19 mouse cellular contexts compared by ENCODE assay signal in genomic region chr1:78642197-78642596, GRCm38 (mm10). TPM values are rescaled to one million over a fixed set of nuclear protein-coding genes. Genes with fewer than 3 reads are reported as not detected.
A peak's percentile ranks its signal among the peaks of the same experiment; 100 is the strongest.
DNase-seq lines count a peak whose midpoint lies in the region; ATAC-seq and TF ChIP-seq lines count a peak whose summit lies in the region.
"Had no signal": no experiment of that assay in that cellular context is flagged by ENCODE, and none has a peak within 500 bp of the region (broad histone marks: within the 10 kb centered on the region; RNA-seq: fewer than 3 reads in every experiment).

No protein-coding gene starts in this region.

- peak; percentile 34; the same call in 1 of the 2 replicates for ATAC-seq in megakaryocyte progenitor cell, adult 5-6 weeks (replicated peaks; ENCODE audit: poor library complexity)
- ATAC-seq: forebrain, embryonic 15.5 days had no signal

- H3K4me3 ChIP-seq in heart, embryonic 10.5 days = no peak overlapping the region
- H3K4me3 ChIP-seq in lung, adult 2 months (replicated peaks; ENCODE audit: extremely low read depth, low read depth, low read length) = no peak overlapping the region
- no peak overlapping the region for H3K4me3 ChIP-seq in forebrain, embryonic 10.5 days
- H3K4me3 ChIP-seq: embryonic facial prominence, embryonic 12.5 days; forebrain, embryonic 15.5 days; hindbrain, embryonic 12.5 days; limb, embryonic 12.5 days; myocyte; stomach, embryonic 15.5 days had no signal

- no peaks in the 10 kb centered on the region for H3K27me3 ChIP-seq in heart, embryonic 10.5 days (ENCODE audit: insufficient read depth, poor library complexity, severe bottlenecking)
- no peaks in the 10 kb centered on the region for H3K27me3 ChIP-seq in forebrain, embryonic 10.5 days (ENCODE audit: poor library complexity, severe bottlenecking)
- H3K27me3 ChIP-seq: CH12.LX; embryonic facial prominence, embryonic 12.5 days; forebrain, embryonic 15.5 days; hindbrain, embryonic 12.5 days; limb, embryonic 12.5 days; stomach, embryonic 15.5 days had no signal

- H3K9me3 ChIP-seq in heart, embryonic 10.5 days = no peaks in the 10 kb centered on the region
- H3K9me3 ChIP-seq in forebrain, embryonic 10.5 days = no peaks in the 10 kb centered on the region
- H3K9me3 ChIP-seq: embryonic facial prominence, embryonic 12.5 days; forebrain, embryonic 15.5 days; hindbrain, embryonic 12.5 days; limb, embryonic 12.5 days; stomach, embryonic 15.5 days had no signal

- no peak overlapping the region for H3K27ac ChIP-seq in heart, embryonic 10.5 days
- no peak overlapping the region for H3K27ac ChIP-seq in forebrain, embryonic 10.5 days
- H3K27ac ChIP-seq: embryonic facial prominence, embryonic 12.5 days; forebrain, embryonic 15.5 days; hindbrain, embryonic 12.5 days; limb, embryonic 12.5 days; liver, embryonic 14.5 days; stomach, embryonic 15.5 days had no signal

- H3K36me3 ChIP-seq in heart, embryonic 10.5 days = no peaks in the 10 kb centered on the region
- H3K36me3 ChIP-seq in forebrain, embryonic 10.5 days (replicated peaks) = no peaks in the 10 kb centered on the region
- H3K36me3 ChIP-seq: embryonic facial prominence, embryonic 12.5 days; forebrain, embryonic 15.5 days; hindbrain, embryonic 12.5 days; limb, embryonic 12.5 days; stomach, embryonic 15.5 days had no signal

- no peak for TF ChIP-seq POLR2A in lung, adult 2 months (IDR thresholded peaks at IDR 0.05; ENCODE audit: borderline replicate concordance, extremely low read depth, low read depth, low read length)

- no peaks in the 10 kb centered on the region for H3K4me1 ChIP-seq in heart, embryonic 10.5 days
- no peaks in the 10 kb centered on the region; the same call in 1 of the 2 replicates for H3K4me1 ChIP-seq in lung, adult 2 months (ENCODE audit: control insufficient read depth, insufficient read depth, low read length)
- H3K4me1 ChIP-seq in forebrain, embryonic 10.5 days = no peaks in the 10 kb centered on the region
- H3K4me1 ChIP-seq: forebrain, embryonic 15.5 days; hindbrain, embryonic 12.5 days; limb, embryonic 12.5 days; stomach, embryonic 15.5 days had no signal

- no peak for TF ChIP-seq CTCF in lung, adult 2 months (IDR thresholded peaks at IDR 0.05; ENCODE audit: insufficient read depth, low read length)

- WGBS in heart, embryonic 10.5 days = 86% methylated on average over 2 of the region's 2 CpGs
- WGBS in lung, adult 2 months = 72% methylated on average over 2 of the region's 2 CpGs
- 89% methylated on average over 2 of the region's 2 CpGs for WGBS in forebrain, embryonic 10.5 days

- peak; percentile 31 for DNase-seq in adrenal gland, postnatal 10 days
- no peak for DNase-seq in adrenal gland, postnatal 4 days (ENCODE audit: low spot score in 2 of 2)
- peak; percentile 35 for DNase-seq in heart, postnatal 4 days
- DNase-seq in heart, embryonic 10.5 days (ENCODE audit: low spot score) = no peak
- DNase-seq in lung, postnatal 14 days = peak; percentile 3
- no peak for DNase-seq in lung, adult 2 months
- no peak for DNase-seq in forebrain, embryonic 10.5 days (ENCODE audit: extremely low spot score, low spot score)
- DNase-seq: cerebellum, adult 9-11 months; kidney, postnatal 4 days; midbrain, embryonic 14.5 days had no signal

RNA-seq across cellular contexts. Expression of gene Acsl3, which starts 15.4 kb away (rescaled TPM):
- total RNA-seq in adrenal gland, postnatal 10 days (2021) = 10 to 100 TPM; 14.7 to 19.8 TPM
- 10 to 100 TPM; 17.9 to 19.7 TPM for total RNA-seq in adrenal gland, postnatal 4 days (2021)
- total RNA-seq in heart, postnatal 4 days (2021) = 10 to 100 TPM; 26.2 to 26.8 TPM
- 56.7 and 61.8 TPM in 2 replicates for polyA plus RNA-seq in heart, embryonic 10.5 days (2016; fragmentation: Nextera tagmentation; extraction: Ambion mirVana)
- polyA plus RNA-seq in lung, adult 2 months (2012; rRNA removed) = 4.1 and 6.6 TPM in 2 replicates
- 11.1 and 14.2 TPM in 2 replicates for total RNA-seq in megakaryocyte progenitor cell, adult 5-6 weeks (2015)
- total RNA-seq in megakaryocyte progenitor cell, adult 5-6 weeks (2017) = 37.3 and 55.9 TPM in 2 replicates
- 83.5 and 88.8 TPM in 2 replicates for polyA plus RNA-seq in forebrain, embryonic 10.5 days (2016; fragmentation: Nextera tagmentation; extraction: Ambion mirVana)

RNA-seq across cellular contexts. Expression of gene Utp14b, which starts 15.6 kb away (rescaled TPM):
- 1 to 10 TPM; 3.7 to 4.4 TPM for total RNA-seq in adrenal gland, postnatal 10 days (2021)
- total RNA-seq in adrenal gland, postnatal 4 days (2021) = 1 to 10 TPM; 4.7 to 6.1 TPM
- total RNA-seq in heart, postnatal 4 days (2021) = 1 to 10 TPM; 4.7 to 4.9 TPM
- polyA plus RNA-seq in heart, embryonic 10.5 days (2016; fragmentation: Nextera tagmentation; extraction: Ambion mirVana) = 2.7 and 3.1 TPM in 2 replicates
- 0.51 and 0.83 TPM in 2 replicates for polyA plus RNA-seq in lung, adult 2 months (2012; rRNA removed)
- total RNA-seq in megakaryocyte progenitor cell, adult 5-6 weeks (2015) = 6.2 and 7.3 TPM in 2 replicates
- 10.3 and 12.8 TPM in 2 replicates for total RNA-seq in megakaryocyte progenitor cell, adult 5-6 weeks (2017)
- 4.0 and 4.1 TPM in 2 replicates for polyA plus RNA-seq in forebrain, embryonic 10.5 days (2016; fragmentation: Nextera tagmentation; extraction: Ambion mirVana)

Comparison
In these comparisons a context has a peak if more than half of its experiments do, and no peak if none do; other contexts are left out.
1. DNase-seq: peak in adrenal gland, postnatal 10 days (single experiment), heart, postnatal 4 days (single experiment) and lung, postnatal 14 days (single experiment); none in adrenal gland, postnatal 4 days (0 of 2), heart, embryonic 10.5 days (single experiment), lung, adult 2 months (single experiment) and forebrain, embryonic 10.5 days (single experiment).